In genomic region chr6:5199916-5200315, GRCm38 (mm10) we compare ENCODE assay signal across 23 mouse cellular contexts. TPM values are rescaled to one million over a fixed set of nuclear protein-coding genes. Genes with fewer than 3 reads are reported as not detected.
A peak's percentile ranks its signal among the peaks of the same experiment; 100 is the strongest.
DNase-seq lines count a peak whose midpoint lies in the region; ATAC-seq and TF ChIP-seq lines count a peak whose summit lies in the region.
"Had no signal": no experiment of that assay in that cellular context is flagged by ENCODE, and none has a peak within 500 bp of the region (broad histone marks: within the 10 kb centered on the region; RNA-seq: fewer than 3 reads in every experiment).

No protein-coding gene starts in this region.

- WGBS in heart, embryonic 11.5 days (ENCODE audit: insufficient replicate concordance): 71% methylated on average over 3 of the region's 3 CpGs
- 39% methylated on average over 3 of the region's 3 CpGs for WGBS in lung, postnatal 0 days
- WGBS in stomach, postnatal 0 days: 78% methylated on average over 3 of the region's 3 CpGs

- H3K4me1 ChIP-seq in heart, embryonic 11.5 days (ENCODE audit: control insufficient read depth, insufficient read depth, low read length): no peaks in the 10 kb centered on the region
- H3K4me1 ChIP-seq in lung, postnatal 0 days (ENCODE audit: insufficient read depth, low read depth, low read length): no peaks in the 10 kb centered on the region
- H3K4me1 ChIP-seq in stomach, postnatal 0 days (replicated peaks; ENCODE audit: control insufficient read depth, insufficient read depth): no peaks in the 10 kb centered on the region
- H3K4me1 ChIP-seq: embryonic facial prominence, embryonic 12.5 days; hindbrain, embryonic 12.5 days had no signal

- no peaks in the 10 kb centered on the region for H3K27me3 ChIP-seq in heart, embryonic 11.5 days (ENCODE audit: control insufficient read depth, insufficient read depth, low read length)
- H3K27me3 ChIP-seq in lung, postnatal 0 days (replicated peaks; ENCODE audit: insufficient read depth, low read length): no peaks in the 10 kb centered on the region
- no peaks in the 10 kb centered on the region for H3K27me3 ChIP-seq in stomach, postnatal 0 days (ENCODE audit: control insufficient read depth, insufficient read depth, low read length)
- H3K27me3 ChIP-seq: embryonic facial prominence, embryonic 12.5 days; hindbrain, embryonic 12.5 days had no signal

- no peak for ATAC-seq in heart, embryonic 11.5 days (replicated peaks; ENCODE audit: insufficient number of reproducible peaks, low FRiP score, low TSS enrichment)
- peak; percentile 85 for ATAC-seq in lung, postnatal 0 days
- 0 out of 2 replicates have a peak, but pooled peaks have one; percentile 26 for ATAC-seq in neutrophil, adult 5-6 weeks (ENCODE audit: extremely low read depth, insufficient number of reproducible peaks, low FRiP score, poor library complexity, severe bottlenecking)
- no peak for ATAC-seq in stomach, postnatal 0 days (ENCODE audit: low FRiP score, low TSS enrichment)
- ATAC-seq: forebrain, embryonic 16.5 days; inflammation-experienced regulatory T-cells, adult 6 months had no signal

- H3K9ac ChIP-seq in heart, embryonic 11.5 days (ENCODE audit: low read depth, low read length): no peak overlapping the region
- H3K9ac ChIP-seq in lung, postnatal 0 days (replicated peaks; ENCODE audit: low read depth): no peak overlapping the region
- H3K9ac ChIP-seq in stomach, postnatal 0 days (ENCODE audit: low read length): no peak overlapping the region
- H3K9ac ChIP-seq: embryonic facial prominence, embryonic 12.5 days; hindbrain, embryonic 12.5 days; liver, embryonic 14.5 days had no signal

- peak; percentile 89 for TF ChIP-seq EP300 in lung, postnatal 0 days (IDR thresholded peaks at IDR 0.05)
- TF ChIP-seq EP300 in stomach, postnatal 0 days (optimal IDR thresholded peaks at IDR 0.05): no peak

- no peak overlapping the region for H3K27ac ChIP-seq in heart, embryonic 11.5 days (ENCODE audit: low read depth, low read length)
- peak overlapping the region; percentile 51; the same call in 1 of the 2 replicates for H3K27ac ChIP-seq in lung, postnatal 0 days (ENCODE audit: low read length)
- no peak overlapping the region for H3K27ac ChIP-seq in stomach, postnatal 0 days (replicated peaks)
- H3K27ac ChIP-seq: embryonic facial prominence, embryonic 12.5 days; hindbrain, embryonic 12.5 days; liver, embryonic 14.5 days had no signal

- H3K9me3 ChIP-seq in heart, embryonic 11.5 days (replicated peaks; ENCODE audit: control insufficient read depth, low read length): no peaks in the 10 kb centered on the region
- H3K9me3 ChIP-seq in lung, postnatal 0 days (ENCODE audit: low read length): no peaks in the 10 kb centered on the region
- no peaks in the 10 kb centered on the region; the same call in 1 of the 2 replicates for H3K9me3 ChIP-seq in stomach, postnatal 0 days (ENCODE audit: control insufficient read depth, low read length)
- H3K9me3 ChIP-seq: embryonic facial prominence, embryonic 12.5 days; hindbrain, embryonic 12.5 days had no signal

- H3K4me3 ChIP-seq in heart, embryonic 11.5 days (ENCODE audit: low read depth, low read length): no peak overlapping the region
- no peak overlapping the region for H3K4me3 ChIP-seq in lung, postnatal 0 days (ENCODE audit: low read depth, low read length)
- H3K4me3 ChIP-seq in stomach, postnatal 0 days (ENCODE audit: low read depth, low read length): no peak overlapping the region
- H3K4me3 ChIP-seq: embryonic facial prominence, embryonic 12.5 days; hindbrain, embryonic 12.5 days had no signal

- H3K36me3 ChIP-seq in heart, embryonic 11.5 days (ENCODE audit: control insufficient read depth, insufficient read depth, low read length): no peaks in the 10 kb centered on the region
- H3K36me3 ChIP-seq in lung, postnatal 0 days (ENCODE audit: insufficient read depth, low read length): no peaks in the 10 kb centered on the region
- H3K36me3 ChIP-seq in stomach, postnatal 0 days (ENCODE audit: control insufficient read depth, insufficient read depth, low read length): no peaks in the 10 kb centered on the region
- H3K36me3 ChIP-seq: embryonic facial prominence, embryonic 12.5 days; hindbrain, embryonic 12.5 days had no signal

- H3K4me2 ChIP-seq in heart, embryonic 11.5 days: no peak overlapping the region
- H3K4me2 ChIP-seq in lung, postnatal 0 days (replicated peaks; ENCODE audit: low read depth, low read length): no peak overlapping the region
- no peak overlapping the region for H3K4me2 ChIP-seq in stomach, postnatal 0 days (replicated peaks; ENCODE audit: low read depth)
- H3K4me2 ChIP-seq: embryonic facial prominence, embryonic 12.5 days; hindbrain, embryonic 12.5 days had no signal

- DNase-seq in heart, adult 11 months: peak; percentile 75
- peak; percentile 74 for DNase-seq in fat pad, adult 2 months (ENCODE audit: extremely low read depth, low read depth, low spot score)
- peak; percentile 75 for DNase-seq in lung, postnatal 0 days (ENCODE audit: low spot score)
- DNase-seq in urinary bladder, postnatal 10 days (ENCODE audit: low spot score): no peak
- no peak for DNase-seq in stomach, postnatal 0 days (ENCODE audit: low spot score)
- DNase-seq: B cell, adult 2 months; cerebellum, adult 2 months; right cerebral cortex, postnatal 25 days; thymus, postnatal 36 days had no signal

- no peak for TF ChIP-seq CTCF in lung, postnatal 0 days (IDR thresholded peaks at IDR 0.05)
- TF ChIP-seq CTCF in stomach, postnatal 0 days (IDR thresholded peaks at IDR 0.05; ENCODE audit: low read depth): no peak

RNA-seq across cellular contexts. Expression of gene Pon1, which starts 6.2 kb away (rescaled TPM):
- 0.10 TPM in 1 of 2 replicates, not detected in the other for polyA plus RNA-seq in heart, embryonic 11.5 days (2014; fragmentation: Nextera tagmentation; extraction: Ambion mirVana)
- 25.0 and 40.6 TPM in 2 replicates for polyA plus RNA-seq in lung, postnatal 0 days (2015; fragmentation: Nextera tagmentation; extraction: Ambion mirVana)
- not detected in 2 replicates for total RNA-seq in neutrophil, adult 5-6 weeks (2017)
- 0.52 and 0.69 TPM in 2 replicates for polyA plus RNA-seq in stomach, postnatal 0 days (2015; fragmentation: Nextera tagmentation; extraction: Ambion mirVana)
- total RNA-seq: heart, adult 8-10 months; layer of hippocampus, postnatal 25 days; left cerebral cortex, postnatal 25 days had no signal
- polyA plus RNA-seq: cerebellum, adult 2 months; cortical plate, adult 2 months; heart, postnatal 0 days; hindbrain, embryonic 12.5 days; inflammation-experienced regulatory T-cells, adult 6 months; kidney, embryonic 14.5 days; neural tube, embryonic 11.5 days had no signal

RNA-seq across cellular contexts. Expression of gene Pon3, which starts 56.2 kb away (rescaled TPM):
- polyA plus RNA-seq in heart, embryonic 11.5 days (2014; fragmentation: Nextera tagmentation; extraction: Ambion mirVana): 32.0 and 35.2 TPM in 2 replicates
- polyA plus RNA-seq in lung, postnatal 0 days (2015; fragmentation: Nextera tagmentation; extraction: Ambion mirVana): 143 and 168 TPM in 2 replicates
- total RNA-seq in neutrophil, adult 5-6 weeks (2017): 0.61 and 2.9 TPM in 2 replicates
- 27.2 and 30.2 TPM in 2 replicates for polyA plus RNA-seq in stomach, postnatal 0 days (2015; fragmentation: Nextera tagmentation; extraction: Ambion mirVana)

Comparison
In these comparisons a context has a peak if more than half of its experiments do, and no peak if none do; other contexts are left out.
1. DNase-seq: peak in heart, adult 11 months (single experiment), fat pad, adult 2 months (single experiment) and lung, postnatal 0 days (single experiment); none in urinary bladder, postnatal 10 days (single experiment) and stomach, postnatal 0 days (single experiment).
2. ATAC-seq: peak in lung, postnatal 0 days (single experiment) and neutrophil, adult 5-6 weeks (single experiment); none in heart, embryonic 11.5 days (single experiment) and stomach, postnatal 0 days (single experiment).
3. RNA of gene Pon1, which starts 6.2 kb away (polyA plus RNA-seq): 25.0 to 40.6 TPM in lung, postnatal 0 days; 0.52 to 0.69 TPM in stomach, postnatal 0 days and 0.10 TPM in heart, embryonic 11.5 days; every median in the first group is over 10 times any median in the second.